Mouse (Mus musculus): ENCODE measurements around the gene Nfkb2.

- TF ChIP-seq CTCF (IDR thresholded peaks at IDR 0.05; ENCODE audit: borderline replicate concordance, insufficient read depth, low read depth, low read length) (no peak), POLR2A (IDR thresholded peaks at IDR 0.05; ENCODE audit: borderline replicate concordance, insufficient read depth, low read length) (no peak)
These were observed 39.4 kb upstream of the Nfkb2 start for GRCm38 (mm10) chr19:46264762-46265161.
